Mouse (Mus musculus) stomach, embryonic 14.5 days (tissue): ENCODE measurements around the gene D930048N14Rik. TPM values are rescaled to one million over a fixed set of nuclear protein-coding genes. Genes with fewer than 3 reads are reported as not detected.
"Not testable (repeated sequence)": the region's sequence is repeated elsewhere in the genome, so short reads cannot be mapped to it uniquely, and the experiment has no call there.

ENCODE experiments used
- ATAC-seq: fragments of 200-750 bp; cut with Nextera tagmentation; 2 replicates; pipeline ENCODE4 v1.8.0; 2017; ENCODE audit warnings: low read depth, moderate TSS enrichment; ENCODE audit not compliant: insufficient number of reproducible peaks, insufficient read depth, low FRiP score
- H3K27ac ChIP-seq: fragments of 300-500 bp; sonication (generic); 2 replicates; pipeline ENCODE4 v1.5.1; 2014; ENCODE audit warnings: mild to moderate bottlenecking, low read length, moderate library complexity, mixed read lengths
- H3K27me3 ChIP-seq: fragments of 300-500 bp; sonication (generic); 2 replicates; pipeline ENCODE4 v1.6.1; 2014; ENCODE audit warnings: low read length, control low read depth, mixed read lengths; ENCODE audit not compliant: control insufficient read depth, insufficient read depth
- H3K36me3 ChIP-seq: fragments of 300-500 bp; sonication (generic); 2 replicates; pipeline ENCODE4 v1.6.1; 2014; ENCODE audit warnings: mild to moderate bottlenecking, control low read depth, low read length, moderate library complexity, mixed read lengths; ENCODE audit not compliant: control insufficient read depth, insufficient read depth
- H3K4me1 ChIP-seq: fragments of 300-500 bp; sonication (generic); 2 replicates; pipeline ENCODE4 v1.6.1; 2014; ENCODE audit warnings: low read length, control low read depth, mixed read lengths; ENCODE audit not compliant: control insufficient read depth, insufficient read depth
- H3K4me2 ChIP-seq: fragments of 300-500 bp; sonication (generic); replicated peaks from 2 replicates; pipeline ENCODE4 v1.6.1; 2014; ENCODE audit warnings: low read depth, low read length, control low read depth
- H3K4me3 ChIP-seq: fragments of 300-500 bp; sonication (generic); 2 replicates; pipeline ENCODE4 v1.5.1; 2014; ENCODE audit warnings: low read depth, low read length, control low read depth
- H3K9ac ChIP-seq: fragments of 300-500 bp; sonication (generic); replicated peaks from 2 replicates; pipeline ENCODE4 v1.6.1; 2014; ENCODE audit warnings: low read depth, mild to moderate bottlenecking, control low read depth, low read length, moderate library complexity, mixed read lengths
- H3K9me3 ChIP-seq: fragments of 300-500 bp; sonication (generic); 2 replicates; pipeline ENCODE4 v1.6.1; 2016; ENCODE audit warnings: low read depth, low read length, control low read depth; ENCODE audit not compliant: control insufficient read depth
- WGBS: fragments of 180-500 bp; shearing (Covaris S2); extraction: QIAGEN DNeasy Blood & Tissue Kit; methylation state at CpG from one replicate; pipeline ENCODE4 v1.1.7; 2014; 5-methylcytosine and 5-hydroxymethylcytosine counted together
- polyA plus RNA-seq: library from polyadenylated mRNA; unstranded; fragments of >200 nt; fragmentation: Nextera tagmentation; extraction: Ambion mirVana; gene quantifications from 2 replicates; pipeline ENCODE4 v1.2.1, GENCODE M21; 2014

The D930048N14Rik gene
- polyA plus RNA-seq, 1 experiment from 2014 or later, result 5.2 TPM

DNA sequence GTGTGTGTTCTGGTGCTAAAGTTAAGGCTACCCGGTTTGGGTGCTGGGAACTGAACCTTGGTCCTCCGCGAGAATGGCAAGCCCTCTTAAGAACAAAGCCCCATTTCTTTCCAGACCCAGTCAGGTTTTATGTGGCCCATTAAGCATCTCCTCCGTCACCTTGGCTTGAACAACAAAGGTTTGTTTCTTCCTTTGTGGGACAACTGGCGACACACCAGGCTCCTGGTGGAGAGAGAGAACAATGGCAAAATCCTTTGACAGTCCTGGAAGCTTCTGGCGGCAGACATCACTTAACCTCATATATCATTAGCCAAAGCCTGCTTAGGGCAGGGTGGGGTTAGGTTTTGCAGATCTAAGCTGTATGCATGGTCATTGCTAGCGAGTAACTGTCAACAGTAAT lies 11.9 kb downstream of the D930048N14Rik start:
- H3K27me3 ChIP-seq, result no peaks in the 10 kb centered on the region
- no peaks in the 10 kb centered on the region for H3K36me3 ChIP-seq
- no peak overlapping the region for H3K4me3 ChIP-seq
- H3K4me2 ChIP-seq, result no peak overlapping the region
- 82% methylated on average over 7 of the region's 7 CpGs for WGBS
- ATAC-seq, result no peak
- no peak overlapping the region for H3K27ac ChIP-seq
- no peak overlapping the region for H3K9ac ChIP-seq
- no peaks in the 10 kb centered on the region for H3K9me3 ChIP-seq
- H3K4me1 ChIP-seq, result no peaks in the 10 kb centered on the region

DNA sequence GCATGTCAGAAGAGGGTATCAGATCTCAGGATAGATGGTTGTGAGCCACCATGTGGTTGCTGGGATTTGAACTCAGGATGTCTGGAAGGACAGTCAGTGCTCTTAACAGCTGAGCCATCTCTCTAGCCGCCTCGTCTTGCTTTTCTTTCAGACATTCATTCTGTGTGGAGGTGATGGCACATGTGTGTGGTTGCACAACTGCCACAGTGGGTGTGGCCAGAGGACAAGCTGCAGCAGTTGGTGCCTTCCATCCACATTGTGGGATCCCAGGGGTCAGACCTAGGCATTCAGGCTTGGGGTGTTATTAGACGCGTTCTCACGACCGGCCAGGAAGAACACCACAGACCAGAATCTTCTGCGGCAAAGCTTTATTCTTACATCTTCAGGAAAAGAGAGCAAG lies 14.0 kb downstream of the D930048N14Rik start:
- H3K4me1 ChIP-seq, H3K9ac ChIP-seq, H3K27ac ChIP-seq, H3K9me3 ChIP-seq, H3K4me2 ChIP-seq, H3K36me3 ChIP-seq, ATAC-seq, H3K27me3 ChIP-seq, H3K4me3 ChIP-seq: not testable (repeated sequence)
- 94% methylated on average over 7 of the region's 7 CpGs for WGBS

DNA sequence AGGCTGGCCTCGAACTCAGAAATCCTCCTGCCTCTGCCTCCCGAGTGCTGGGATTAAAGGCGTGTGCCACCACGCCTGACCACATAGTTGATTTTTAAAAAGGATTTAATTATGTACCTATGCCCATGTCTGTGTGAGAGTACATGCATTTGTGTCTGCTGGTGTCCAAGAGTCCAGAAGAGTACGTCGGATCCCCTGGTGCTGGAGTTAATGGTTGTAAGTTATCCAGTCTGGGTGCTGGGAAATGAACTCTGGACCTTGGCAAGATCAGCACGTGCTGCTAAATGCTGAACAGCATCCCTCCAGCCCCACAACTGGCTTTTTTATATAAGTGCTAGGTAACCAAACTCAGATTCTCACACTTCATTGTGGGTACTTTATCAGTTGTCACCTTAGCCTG lies 20.1 kb downstream of the D930048N14Rik start:
- H3K9ac ChIP-seq, result no peak overlapping the region
- no peak for ATAC-seq
- no peak overlapping the region for H3K4me3 ChIP-seq
- no peak overlapping the region for H3K27ac ChIP-seq
- no peak overlapping the region for H3K4me2 ChIP-seq
- WGBS, result 97% methylated on average over 7 of the region's 7 CpGs
- no peaks in the 10 kb centered on the region for H3K4me1 ChIP-seq
- H3K36me3 ChIP-seq, result no peaks in the 10 kb centered on the region
- no peaks in the 10 kb centered on the region for H3K27me3 ChIP-seq
- H3K9me3 ChIP-seq, result no peaks in the 10 kb centered on the region

DNA sequence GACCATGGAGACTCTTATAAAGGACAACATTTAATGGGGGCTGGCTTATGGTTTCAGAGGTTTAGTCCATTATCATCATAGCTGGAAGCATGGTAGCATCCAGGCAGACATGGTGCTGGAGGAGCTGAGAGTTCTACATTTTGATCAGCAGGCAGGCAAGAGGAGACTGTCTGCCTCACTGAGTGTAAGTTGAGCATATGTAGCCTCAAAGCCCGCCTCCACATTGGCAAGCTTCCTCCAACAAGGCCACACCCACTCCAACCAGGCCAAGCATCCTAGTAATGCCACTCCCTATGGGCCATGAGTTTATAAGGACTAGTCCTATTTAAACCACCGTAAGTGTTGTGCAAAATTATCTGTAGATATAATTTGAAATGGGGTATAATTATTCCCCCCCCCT lies 20.6 kb downstream of the D930048N14Rik start:
- no peak for ATAC-seq
- H3K9me3 ChIP-seq, result no peaks in the 10 kb centered on the region
- no peak overlapping the region for H3K9ac ChIP-seq
- no peaks in the 10 kb centered on the region for H3K36me3 ChIP-seq
- H3K27ac ChIP-seq, result no peak overlapping the region
- WGBS, result 82% methylated on average over 2 of the region's 2 CpGs
- no peaks in the 10 kb centered on the region for H3K27me3 ChIP-seq
- no peak overlapping the region for H3K4me2 ChIP-seq
- no peaks in the 10 kb centered on the region for H3K4me1 ChIP-seq
- no peak overlapping the region for H3K4me3 ChIP-seq

DNA sequence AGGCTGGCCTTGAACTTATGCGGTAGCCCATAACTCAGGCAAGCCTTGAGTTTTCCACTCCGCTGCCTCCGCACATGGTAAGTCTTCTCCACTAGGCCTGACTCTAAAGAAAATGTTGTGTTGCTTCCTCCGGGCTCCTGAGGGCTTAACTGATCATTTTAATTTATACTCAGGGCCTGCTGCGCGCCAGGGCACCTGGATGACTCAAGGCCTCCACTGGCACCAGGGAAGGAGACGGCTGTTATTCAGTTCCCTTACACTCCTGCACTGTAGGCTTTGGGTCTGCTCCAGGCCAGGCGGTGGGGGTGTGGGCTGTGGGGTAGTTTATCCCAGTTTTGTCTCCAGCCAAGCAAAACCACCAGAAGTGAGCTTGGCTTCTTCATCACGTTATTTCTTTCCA lies 22.5 kb downstream of the D930048N14Rik start:
- Histone ChIP-seq H3K27me3 (no peaks in the 10 kb centered on the region), H3K4me1 (no peaks in the 10 kb centered on the region), H3K27ac (no peak overlapping the region), H3K4me3 (no peak overlapping the region), H3K4me2 (no peak overlapping the region), H3K9ac (no peak overlapping the region), H3K9me3 (no peaks in the 10 kb centered on the region), H3K36me3 (no peaks in the 10 kb centered on the region)
- 79% methylated on average over 9 of the region's 9 CpGs for WGBS
- ATAC-seq, result no peak

DNA sequence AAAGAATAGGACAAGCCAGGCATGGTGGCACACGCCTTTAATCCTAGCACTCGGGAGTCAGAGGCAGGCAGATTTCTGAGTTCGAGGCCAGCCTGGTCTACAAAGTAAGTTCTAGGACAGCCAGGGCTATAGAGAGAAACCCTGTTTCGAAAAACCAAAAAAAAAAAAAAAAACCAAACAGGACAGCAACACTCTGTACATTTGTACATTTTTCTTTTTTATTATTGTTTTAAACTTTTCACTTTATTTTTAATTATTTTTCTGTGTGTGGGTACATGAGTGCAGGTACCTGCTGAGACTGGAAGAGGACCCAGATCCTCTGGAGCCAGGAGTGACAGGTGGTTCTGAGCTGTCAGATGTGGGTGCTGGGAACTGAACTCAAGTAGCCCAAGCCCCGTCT lies 24.6 kb downstream of the D930048N14Rik start:
- no peaks in the 10 kb centered on the region for H3K36me3 ChIP-seq
- ATAC-seq, result no peak
- H3K4me3 ChIP-seq, result no peak overlapping the region
- no peak overlapping the region for H3K4me2 ChIP-seq
- 76% methylated on average over 5 of the region's 5 CpGs for WGBS
- no peaks in the 10 kb centered on the region for H3K9me3 ChIP-seq
- H3K27ac ChIP-seq, result no peak overlapping the region
- H3K9ac ChIP-seq, result no peak overlapping the region
- no peaks in the 10 kb centered on the region for H3K27me3 ChIP-seq
- no peaks in the 10 kb centered on the region for H3K4me1 ChIP-seq

DNA sequence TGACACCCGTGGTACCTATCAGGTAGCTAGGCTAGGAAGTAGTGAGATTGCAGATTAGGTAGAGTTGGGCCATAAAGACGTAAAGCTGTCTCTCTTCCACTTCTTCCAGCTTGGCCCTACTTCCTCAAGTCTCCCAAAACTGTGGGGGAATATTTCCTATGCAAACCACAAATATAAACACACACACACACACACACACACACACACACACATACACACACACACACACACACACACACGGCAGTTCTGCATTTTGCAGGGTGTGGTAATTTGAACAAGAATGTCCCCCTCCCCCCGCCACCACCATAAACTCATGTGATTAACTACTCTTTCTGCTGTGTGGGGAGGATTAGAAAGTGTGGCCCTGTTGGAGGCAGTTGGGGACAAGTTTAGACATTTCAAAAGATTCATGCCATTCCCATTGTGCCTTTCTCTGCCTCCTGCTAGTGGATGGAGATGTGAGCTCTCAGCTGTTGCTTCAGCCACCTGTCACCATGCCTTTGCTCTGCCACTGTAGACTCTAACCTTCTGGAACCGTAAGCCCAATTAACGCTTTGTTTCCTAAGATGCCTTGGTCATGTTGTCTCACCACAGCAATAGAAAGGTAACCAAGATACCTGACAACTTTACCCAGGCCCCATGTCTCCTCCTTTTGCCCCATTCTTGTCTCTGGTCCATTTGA lies 27.1 kb downstream of the D930048N14Rik start:
- Histone ChIP-seq H3K4me1 (no peaks in the 10 kb centered on the region), H3K27ac (no peak overlapping the region), H3K36me3 (no peaks in the 10 kb centered on the region), H3K27me3 (no peaks in the 10 kb centered on the region), H3K4me2 (no peak overlapping the region), H3K4me3 (no peak overlapping the region), H3K9ac (no peak overlapping the region), H3K9me3 (no peaks in the 10 kb centered on the region)
- ATAC-seq, result no peak
- 62% methylated on average over 6 of the region's 6 CpGs for WGBS

DNA sequence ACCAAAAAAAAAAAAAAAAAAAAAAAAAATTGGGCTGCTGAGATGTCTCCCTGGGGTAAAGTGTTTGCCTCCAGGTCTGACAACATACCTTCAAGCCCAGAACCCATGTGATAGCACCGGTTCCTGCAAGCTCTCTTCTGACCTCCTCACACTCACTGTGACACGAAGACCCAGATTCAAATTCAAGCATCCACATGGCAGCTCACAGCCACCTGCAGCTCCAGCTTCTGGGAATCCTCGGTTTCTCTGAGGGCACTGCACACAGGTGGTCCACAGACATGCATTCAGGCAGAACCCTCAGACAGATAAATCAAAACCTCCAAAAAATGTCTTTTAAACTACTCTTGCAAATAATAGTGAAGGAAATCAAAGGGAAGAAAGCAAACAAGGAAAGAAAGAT lies 28.7 kb downstream of the D930048N14Rik start:
- Histone ChIP-seq H3K4me3 (no peak overlapping the region), H3K4me1 (no peaks in the 10 kb centered on the region), H3K9ac (no peak overlapping the region), H3K27ac (no peak overlapping the region), H3K36me3 (no peaks in the 10 kb centered on the region), H3K9me3 (no peaks in the 10 kb centered on the region), H3K4me2 (no peak overlapping the region), H3K27me3 (no peaks in the 10 kb centered on the region)
- no peak for ATAC-seq
- WGBS, result 66% methylated on average over 3 of the region's 3 CpGs
